Mouse (Mus musculus): ENCODE results near the gene Fastkd5.
"Not testable (repeated sequence)": the region's sequence is repeated elsewhere in the genome, so short reads cannot be mapped to it uniquely, and the experiment has no call there.

The Fastkd5 gene

GRCm38 (mm10) chr2:130632887-130633675 lies 3.3 kb upstream of the Fastkd5 start:
- no peak for DNase-seq

GRCm38 (mm10) chr2:130632416-130632815 lies 2.6 kb upstream of the Fastkd5 start:
- DNase-seq: no peak

- no peak for DNase-seq
Measured at GRCm38 (mm10) chr2:130629080-130629838, 568 bp downstream of the Fastkd5 start.

- DNase-seq: no peak
Measured at GRCm38 (mm10) chr2:130628424-130628823, 1.4 kb downstream of the Fastkd5 start.

- no peak for DNase-seq
Measured at GRCm38 (mm10) chr2:130618972-130619371, 10.9 kb downstream of the Fastkd5 start.

- DNase-seq: no peak
Measured at GRCm38 (mm10) chr2:130613091-130613490, 16.7 kb downstream of the Fastkd5 start.

GRCm38 (mm10) chr2:130602195-130602594 lies 27.6 kb downstream of the Fastkd5 start:
- DNase-seq: no peak

- no peak for DNase-seq
Measured at GRCm38 (mm10) chr2:130598399-130598798, 31.4 kb downstream of the Fastkd5 start.

GRCm38 (mm10) chr2:130597601-130598010 lies 32.2 kb downstream of the Fastkd5 start:
- DNase-seq: peak; percentile 33

- DNase-seq: no peak
Measured at GRCm38 (mm10) chr2:130595596-130595995, 34.2 kb downstream of the Fastkd5 start.

- DNase-seq: no peak
Measured at GRCm38 (mm10) chr2:130591016-130591415, 38.8 kb downstream of the Fastkd5 start.

GRCm38 (mm10) chr2:130589761-130590160 lies 40.1 kb downstream of the Fastkd5 start:
- no peak for DNase-seq

GRCm38 (mm10) chr2:130589157-130589556 lies 40.7 kb downstream of the Fastkd5 start:
- DNase-seq: no peak

- DNase-seq: no peak
Measured at GRCm38 (mm10) chr2:130588373-130588772, 41.5 kb downstream of the Fastkd5 start.

- no peak for DNase-seq
Measured at GRCm38 (mm10) chr2:130586016-130586415, 43.8 kb downstream of the Fastkd5 start.

- no peak for DNase-seq
Measured at GRCm38 (mm10) chr2:130583902-130584560, 45.8 kb downstream of the Fastkd5 start.

- DNase-seq: no peak
Measured at GRCm38 (mm10) chr2:130582552-130582951, 47.3 kb downstream of the Fastkd5 start, which contains the start of gene Avp. Avp (minus strand) TSS chr2:130582554.

GRCm38 (mm10) chr2:130581201-130581600 lies 48.6 kb downstream of the Fastkd5 start:
- DNase-seq: no peak

- DNase-seq: no peak
Measured at GRCm38 (mm10) chr2:130579791-130580190, 50.0 kb downstream of the Fastkd5 start.

GRCm38 (mm10) chr2:130578148-130578547 lies 51.7 kb downstream of the Fastkd5 start:
- peak; percentile 58 for DNase-seq

- no peak for DNase-seq
Measured at GRCm38 (mm10) chr2:130577632-130578031, 52.2 kb downstream of the Fastkd5 start.

GRCm38 (mm10) chr2:130577021-130577420 lies 52.8 kb downstream of the Fastkd5 start:
- no peak for DNase-seq

- not testable (repeated sequence) for DNase-seq
Measured at GRCm38 (mm10) chr2:130576564-130576963, 53.3 kb downstream of the Fastkd5 start.
